Mouse (Mus musculus) adrenal gland, postnatal 10 days (tissue): ENCODE results near the gene Cnnm2. TPM values are rescaled to one million over a fixed set of nuclear protein-coding genes. Genes with fewer than 3 reads are reported as not detected.

ENCODE experiments used
- DNase-seq: peaks from one replicate; pipeline ENCODE4 v3.0.0; 2021; ENCODE audit warnings: mixed read lengths
- total RNA-seq, 2 experiments: library from RNA; stranded (reverse); gene quantifications; 2 replicates each; pipeline ENCODE4 v1.2.3; 2021

The Cnnm2 gene
- total RNA-seq, 2 experiments from 2014 or later, result 13.2 to 23.4 TPM

GRCm38 (mm10) chr19:46846459-46846858, 85.1 kb downstream of the Cnnm2 start:
- no peak for DNase-seq

DNA sequence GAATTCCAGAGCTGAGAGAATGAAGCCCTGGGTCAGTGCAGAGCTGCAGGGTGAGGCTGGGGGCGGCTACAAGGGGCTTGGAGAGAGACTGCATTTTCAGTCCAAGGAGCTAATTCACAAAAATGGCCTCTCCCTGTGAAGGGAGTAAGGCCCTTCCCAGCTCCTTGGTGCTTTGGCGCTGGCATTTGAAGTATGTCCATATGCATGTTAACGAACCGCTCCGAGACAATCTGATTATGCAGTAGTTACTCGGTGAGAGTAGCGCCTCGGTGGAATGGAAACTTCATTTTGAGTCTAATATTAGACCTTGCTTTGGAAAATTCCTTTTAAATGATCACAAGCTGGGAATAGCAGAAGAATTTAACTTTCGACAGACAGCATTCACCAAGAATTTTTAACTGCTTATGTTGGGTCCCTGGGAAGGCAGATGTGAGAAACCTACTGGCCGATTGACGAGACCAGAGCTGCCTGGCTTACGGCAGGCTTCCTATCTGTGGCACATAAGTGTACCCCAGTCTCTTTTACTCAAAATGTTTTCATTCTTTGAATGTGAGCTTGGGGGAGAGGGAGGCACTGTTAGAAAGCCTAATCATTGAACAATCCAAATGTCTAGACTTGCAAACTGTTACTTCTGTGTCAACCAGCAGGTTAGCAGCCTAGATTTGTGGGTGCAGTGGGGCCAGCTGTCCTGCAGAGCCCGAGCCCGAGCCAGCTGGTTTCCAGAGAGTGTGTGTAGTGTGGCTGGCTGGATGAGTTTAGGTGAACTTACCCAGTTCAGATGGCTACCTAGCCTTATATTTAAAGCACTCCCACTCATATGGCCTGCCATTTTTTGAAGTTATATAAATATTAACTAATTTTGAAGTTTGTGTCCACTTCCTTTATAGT, 87.2 kb downstream of the Cnnm2 start:
- DNase-seq, result no peak

GRCm38 (mm10) chr19:46849443-46849997, 88.1 kb downstream of the Cnnm2 start:
- no peak for DNase-seq

DNA sequence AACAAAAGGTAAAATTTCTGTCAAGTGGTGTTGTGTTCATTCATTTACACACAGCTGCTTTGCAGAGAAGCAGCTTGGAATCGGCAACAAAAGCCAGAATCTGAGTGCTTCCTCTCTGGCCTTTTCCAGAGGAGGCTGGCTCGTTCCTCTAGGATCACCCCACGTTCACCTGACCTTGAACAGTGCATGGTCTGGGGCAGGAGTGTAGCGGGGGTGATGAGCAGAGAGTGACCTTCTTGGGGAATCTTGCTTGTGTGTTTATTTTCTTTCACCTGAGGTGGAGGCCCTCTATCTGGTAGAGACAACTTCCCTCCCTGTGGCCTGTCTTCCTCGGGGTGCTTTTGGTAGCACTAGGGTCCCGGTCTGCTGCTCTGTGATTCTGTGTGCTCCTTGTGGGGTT, 94.8 kb downstream of the Cnnm2 start:
- no peak for DNase-seq

DNA sequence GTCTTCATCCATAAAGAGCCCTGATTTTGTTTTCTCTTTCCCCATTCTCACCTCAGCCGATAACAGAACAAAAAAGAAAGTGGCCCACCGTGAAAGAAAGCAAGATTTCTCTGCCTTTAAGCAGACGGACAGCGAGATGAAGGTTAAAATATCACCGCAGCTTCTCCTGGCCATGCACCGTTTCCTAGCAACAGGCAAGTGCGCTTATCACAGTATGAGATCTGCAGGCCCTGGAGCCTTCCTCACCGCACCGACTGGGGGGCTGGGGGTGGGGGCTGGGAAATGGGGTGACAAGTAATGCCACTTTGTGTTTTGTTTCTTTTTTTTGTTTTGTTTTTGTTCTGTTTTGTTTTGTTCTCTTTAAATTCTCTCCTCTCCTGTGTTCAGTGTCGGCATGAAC, 95.4 kb downstream of the Cnnm2 start:
- no peak for DNase-seq

- DNase-seq, result no peak
Observed at GRCm38 (mm10) chr19:46857277-46857989, 96.0 kb downstream of the Cnnm2 start.

- no peak for DNase-seq
Observed at GRCm38 (mm10) chr19:46858200-46858599, 96.8 kb downstream of the Cnnm2 start.

GRCm38 (mm10) chr19:46862556-46862955, 101.2 kb downstream of the Cnnm2 start:
- no peak for DNase-seq

GRCm38 (mm10) chr19:46863236-46863927, 102.0 kb downstream of the Cnnm2 start:
- peak; percentile 51 for DNase-seq

DNA sequence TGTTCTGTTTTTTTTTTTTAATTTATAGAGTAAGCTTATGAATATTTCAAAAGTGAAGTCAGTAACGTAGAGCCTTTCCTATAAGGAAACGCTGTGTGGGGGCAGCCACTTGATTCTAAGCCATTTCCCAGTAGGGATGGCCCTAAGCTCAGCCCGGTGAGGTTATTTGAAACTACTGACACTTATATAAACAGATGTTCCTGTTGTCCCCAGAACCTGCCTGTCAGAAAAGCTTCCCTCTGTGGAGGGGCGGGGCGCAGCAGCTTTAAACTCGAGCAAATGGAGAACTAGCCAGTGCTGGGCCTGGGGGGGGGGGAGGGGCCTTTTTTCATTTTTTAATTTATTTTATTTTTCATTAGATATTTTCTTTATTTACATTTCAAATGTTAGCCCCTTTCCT, 102.7 kb downstream of the Cnnm2 start:
- no peak for DNase-seq

DNA sequence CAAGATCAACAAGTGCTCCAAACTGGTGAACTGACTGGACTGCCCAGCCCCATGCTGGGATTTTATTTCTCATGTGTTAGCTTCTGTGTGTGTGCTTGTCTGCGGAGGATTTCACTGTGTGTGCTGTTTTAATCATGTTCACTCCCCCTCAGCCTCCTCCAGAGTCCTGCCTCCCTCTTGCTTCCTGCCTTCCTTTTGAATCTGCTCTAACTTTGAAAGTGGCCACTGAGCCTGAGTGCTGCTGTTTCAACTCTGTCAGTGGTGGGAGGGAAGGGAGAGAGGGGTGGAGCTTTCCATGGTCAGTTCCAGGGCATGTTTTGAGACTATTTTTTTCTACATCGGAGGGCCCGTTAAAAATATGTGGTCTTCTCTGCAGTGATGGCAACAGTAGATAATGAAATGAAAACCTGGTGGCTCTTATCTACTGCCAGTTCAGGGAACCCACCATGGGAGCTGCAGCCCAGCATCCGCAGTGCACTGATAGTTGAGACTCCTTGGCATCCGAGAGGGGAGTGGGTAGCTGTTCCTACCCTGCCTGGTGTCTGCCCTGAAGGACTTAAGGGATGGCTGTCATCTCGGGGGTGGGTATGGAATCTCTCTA, 103.4 kb downstream of the Cnnm2 start:
- DNase-seq, result no peak

- no peak for DNase-seq
Observed at GRCm38 (mm10) chr19:46865381-46865780, 104.0 kb downstream of the Cnnm2 start.

GRCm38 (mm10) chr19:46869049-46869448, 107.7 kb downstream of the Cnnm2 start:
- no peak for DNase-seq

DNA sequence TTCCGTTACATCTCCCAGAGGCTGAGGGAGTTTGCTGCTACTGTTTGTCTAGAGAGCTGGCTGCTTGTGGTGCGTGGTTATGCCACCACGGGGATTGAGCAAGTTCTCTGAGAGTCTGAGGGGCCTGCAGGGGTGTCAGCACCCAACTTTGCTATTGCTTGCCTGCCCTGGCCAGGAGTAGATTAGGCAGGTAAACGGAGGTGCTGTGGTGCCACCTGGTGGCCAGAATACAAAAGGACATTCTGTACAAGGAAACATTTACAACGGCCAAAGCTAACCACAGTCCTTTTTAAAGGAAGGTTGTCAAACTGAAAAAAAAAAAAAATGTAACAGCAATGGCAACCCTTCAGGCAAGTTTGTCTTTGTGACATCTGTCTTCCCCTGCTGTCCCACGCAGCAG, 108.1 kb downstream of the Cnnm2 start:
- peak; percentile 89 for DNase-seq

GRCm38 (mm10) chr19:46871096-46871495, 109.7 kb downstream of the Cnnm2 start:
- no peak for DNase-seq

GRCm38 (mm10) chr19:46871651-46872050, 110.3 kb downstream of the Cnnm2 start:
- DNase-seq, result peak; percentile 69

DNA sequence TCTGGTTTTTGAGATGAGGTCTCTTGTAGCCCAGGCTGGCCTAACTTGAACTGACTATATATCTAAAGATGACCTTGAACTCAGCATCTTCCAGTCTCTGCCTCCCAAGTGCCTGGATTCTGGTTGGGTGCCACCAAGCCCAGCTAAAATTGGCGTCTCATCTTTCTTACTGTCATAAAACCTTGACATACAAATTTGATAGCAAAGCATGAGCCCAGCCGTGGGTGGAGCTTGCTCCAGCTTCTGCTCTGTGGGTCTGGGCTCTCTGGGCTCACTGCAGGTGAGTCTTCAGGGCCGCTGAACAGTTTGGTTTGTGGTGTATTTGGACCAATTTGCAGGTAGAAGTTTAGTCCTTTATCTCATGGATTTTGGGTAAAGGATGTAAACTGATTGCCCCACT, 112.5 kb downstream of the Cnnm2 start:
- DNase-seq, result no peak

DNA sequence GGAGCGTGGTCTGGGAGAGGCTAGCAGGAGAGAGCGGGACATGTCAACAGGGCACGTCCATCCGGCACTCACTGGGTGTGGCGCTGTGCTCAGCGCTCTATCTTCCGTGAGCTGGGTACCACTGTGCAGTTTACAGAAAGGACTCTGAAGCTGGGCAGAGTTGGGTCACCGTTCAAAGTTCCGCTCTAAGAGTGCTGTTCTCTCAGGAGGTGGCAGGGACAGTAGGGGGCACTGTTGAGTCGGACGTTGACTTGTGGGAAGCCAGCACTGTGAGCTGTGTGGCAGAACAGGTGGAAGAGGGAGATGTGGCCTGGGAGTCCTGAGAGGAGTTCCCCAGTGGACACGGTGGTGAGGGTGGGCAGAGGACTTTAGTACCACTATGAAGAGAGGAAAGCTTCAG, 114.4 kb downstream of the Cnnm2 start:
- peak; percentile 94 for DNase-seq

DNA sequence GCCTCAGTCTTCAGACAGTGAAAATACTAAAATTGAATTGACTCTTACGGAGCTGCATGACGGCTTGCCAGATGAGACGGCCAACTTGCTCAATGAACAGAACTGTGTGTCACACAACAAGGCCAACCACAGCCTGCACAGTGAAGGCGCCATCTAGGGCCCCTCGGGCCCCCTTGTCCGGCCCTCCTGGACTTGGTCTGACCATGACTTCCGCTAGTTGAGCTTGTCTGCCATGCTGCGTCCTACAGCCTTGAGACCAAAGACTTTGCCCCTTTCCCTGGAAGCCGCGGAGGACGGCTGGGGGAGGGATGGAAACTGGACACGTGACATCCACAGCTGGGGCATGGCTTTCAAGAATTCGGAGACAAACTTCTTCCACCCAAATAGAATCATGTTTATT, 116.5 kb downstream of the Cnnm2 start:
- DNase-seq, result peak; percentile 59

DNA sequence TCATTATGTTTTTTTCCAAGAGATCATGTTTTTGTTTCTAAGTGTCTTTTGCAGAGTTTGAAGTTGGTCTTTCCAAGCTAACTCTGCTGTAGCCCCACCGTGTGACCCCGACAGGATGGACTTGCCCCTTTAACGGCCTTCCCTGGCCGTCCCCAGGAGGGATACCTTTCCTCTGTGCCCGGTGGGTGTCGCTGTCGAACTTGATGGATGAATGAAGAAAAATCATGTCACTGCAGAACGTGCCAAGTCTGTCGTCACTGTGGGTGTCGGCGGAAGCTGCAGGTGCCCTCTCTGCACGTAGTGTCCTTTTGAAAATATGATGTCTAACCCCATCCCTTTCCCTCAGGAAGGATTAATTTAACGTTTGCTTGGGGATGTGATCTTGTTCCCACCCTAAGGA, 117.0 kb downstream of the Cnnm2 start:
- peak; percentile 71 for DNase-seq

GRCm38 (mm10) chr19:46879876-46880275, 118.5 kb downstream of the Cnnm2 start:
- no peak for DNase-seq

DNA sequence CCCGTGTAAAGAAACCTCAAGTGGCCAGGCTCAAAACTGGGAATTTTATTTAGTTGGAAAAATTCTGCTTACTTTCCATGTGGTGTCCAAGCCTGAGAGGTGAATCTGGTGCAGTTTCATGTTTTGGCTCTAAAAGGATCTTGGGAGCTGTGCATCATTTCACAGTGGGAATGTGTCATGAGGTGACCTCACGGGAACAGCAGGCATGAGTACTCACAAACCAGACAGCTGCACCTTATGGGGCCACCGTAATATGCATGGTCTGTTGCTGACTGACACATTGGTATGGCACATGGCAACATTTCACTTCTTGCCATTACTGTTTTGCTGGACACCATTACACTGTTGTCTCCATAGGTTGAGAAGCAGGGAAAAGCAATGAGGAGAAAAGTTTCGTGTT, 124.0 kb downstream of the Cnnm2 start:
- no peak for DNase-seq
